Mouse (Mus musculus) intestine, embryonic 14.5 days (tissue): ENCODE data around the gene Pacsin1. TPM values are rescaled to one million over a fixed set of nuclear protein-coding genes. Genes with fewer than 3 reads are reported as not detected.
"Not testable (repeated sequence)": the region's sequence is repeated elsewhere in the genome, so short reads cannot be mapped to it uniquely, and the experiment has no call there.

Experiments used
- ATAC-seq: fragments of 200-750 bp; cut with Nextera tagmentation; replicated peaks from 2 replicates; pipeline ENCODE4 v1.8.0; 2017; ENCODE audit warnings: low read depth, moderate number of reproducible peaks, moderate TSS enrichment, moderate library complexity; ENCODE audit not compliant: low FRiP score, low TSS enrichment
- DNase-seq: peaks from one replicate; pipeline ENCODE4 v3.0.0-alpha.2; 2018; ENCODE audit warnings: low spot score
- H3K27ac ChIP-seq: fragments of 300-500 bp; sonication (generic); 2 replicates; pipeline ENCODE4 v1.5.1; 2014; ENCODE audit warnings: low read depth, mild to moderate bottlenecking, control low read depth
- H3K27me3 ChIP-seq: fragments of 300-500 bp; sonication (generic); replicated peaks from 2 replicates; pipeline ENCODE4 v1.6.1; 2014; ENCODE audit warnings: low read length, control low read depth; ENCODE audit not compliant: control insufficient read depth, insufficient read depth
- H3K36me3 ChIP-seq: fragments of 300-500 bp; sonication (generic); 2 replicates; pipeline ENCODE4 v1.6.1; 2014; ENCODE audit warnings: low read length, control low read depth; ENCODE audit not compliant: control insufficient read depth, insufficient read depth
- H3K4me1 ChIP-seq: fragments of 300-500 bp; sonication (generic); replicated peaks from 2 replicates; pipeline ENCODE4 v1.6.1; 2014; ENCODE audit warnings: low read length, control low read depth, mixed read lengths; ENCODE audit not compliant: control insufficient read depth, insufficient read depth
- H3K4me2 ChIP-seq: fragments of 300-500 bp; sonication (generic); 2 replicates; pipeline ENCODE4 v1.6.1; 2014; ENCODE audit warnings: low read length
- H3K4me3 ChIP-seq: fragments of 300-500 bp; sonication (generic); 2 replicates; pipeline ENCODE4 v1.5.1; 2014; ENCODE audit warnings: low read depth, low read length, control low read depth, mixed read lengths
- H3K9ac ChIP-seq: fragments of 300-500 bp; sonication (generic); 2 replicates; pipeline ENCODE4 v1.6.1; 2014; ENCODE audit warnings: mild to moderate bottlenecking, low read length
- H3K9me3 ChIP-seq: fragments of 300-500 bp; sonication (generic); 2 replicates; pipeline ENCODE4 v1.6.1; 2016; ENCODE audit warnings: low read length, control low read depth; ENCODE audit not compliant: control insufficient read depth
- WGBS: fragments of 180-500 bp; shearing (Covaris S2); extraction: QIAGEN DNeasy Blood & Tissue Kit; methylation state at CpG from one replicate; pipeline ENCODE4 v1.1.7; 2014; 5-methylcytosine and 5-hydroxymethylcytosine counted together
- polyA plus RNA-seq: library from polyadenylated mRNA; unstranded; fragments of >200 nt; fragmentation: Nextera tagmentation; extraction: Ambion mirVana; gene quantifications from 2 replicates; pipeline ENCODE4 v1.2.1, GENCODE M21; 2014

Gene Pacsin1
- polyA plus RNA-seq, 1 experiment from 2014 or later: 1.5 TPM

DNA sequence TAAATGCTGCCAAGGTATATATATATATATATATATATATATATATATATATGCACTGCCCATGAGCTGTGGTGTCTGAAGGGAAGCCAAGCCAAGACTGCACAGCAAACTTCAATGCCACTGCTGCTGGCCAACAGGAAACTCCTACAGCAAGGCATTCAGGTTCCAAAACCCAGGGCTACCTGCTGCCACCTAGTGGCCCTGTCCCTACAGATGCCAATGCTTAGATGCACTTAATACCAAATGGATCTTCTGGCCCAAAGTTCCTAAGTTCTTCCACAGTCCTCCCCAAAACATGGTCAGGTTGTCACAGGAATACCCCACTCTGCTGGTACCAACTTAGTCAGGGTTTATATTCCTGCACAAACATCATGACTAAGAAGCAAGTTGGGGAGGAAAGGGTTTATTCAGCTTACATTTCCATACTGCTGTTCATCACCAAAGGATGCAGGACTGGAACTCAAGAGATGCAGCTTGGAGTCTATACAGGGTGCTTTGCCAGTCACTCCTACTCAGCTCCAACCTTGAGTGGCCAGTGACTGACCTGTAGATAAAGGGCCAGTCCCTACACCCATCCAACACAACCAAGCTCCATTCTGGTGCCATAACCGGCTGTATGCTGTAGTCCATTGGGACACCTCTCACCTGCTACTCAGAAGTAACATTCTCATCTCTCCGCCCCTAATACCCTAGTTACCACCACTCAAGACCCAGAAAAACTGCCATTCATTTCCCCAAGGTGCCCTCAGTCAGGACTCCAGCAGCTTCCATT lies 25.9 kb upstream of the Pacsin1 start:
- Histone ChIP-seq H3K4me3 (no peak overlapping the region), H3K9me3 (no peaks in the 10 kb centered on the region), H3K27me3 (no peaks in the 10 kb centered on the region), H3K4me1 (peaks cover 16% of the 10 kb centered on the region), H3K36me3 (peaks cover 46% of the 10 kb centered on the region), H3K27ac (no peak overlapping the region), H3K9ac (no peak overlapping the region), H3K4me2 (no peak overlapping the region)
- DNase-seq (peak; percentile 87), ATAC-seq (no peak)
- 67% methylated on average over 2 of the region's 2 CpGs for WGBS

- Histone ChIP-seq H3K27ac (peak within 1 kb of the TSS; percentile 86), H3K9ac (peak within 1 kb of the TSS; percentile 96), H3K4me2 (peak within 1 kb of the TSS; percentile 91), H3K4me3 (peak within 1 kb of the TSS; percentile 98), H3K9me3 (no peaks in the 10 kb centered on the region), H3K4me1 (peaks cover 30% of the 10 kb centered on the region), H3K36me3 (peaks cover 42% of the 10 kb centered on the region), H3K27me3 (no peaks in the 10 kb centered on the region)
- WGBS: 0% methylated on average over 71 of the region's 72 CpGs
- DNase-seq (peak; percentile 95), ATAC-seq (peak; percentile 96)
Observed at GRCm38 (mm10) chr17:27634871-27635574, 20.3 kb upstream of the Pacsin1 start, which contains the start of gene RPS10-NUDT3. RPS10-NUDT3 (minus strand) TSS chr17:27635222.

GRCm38 (mm10) chr17:27635575-27635903 lies 19.8 kb upstream of the Pacsin1 start:
- DNase-seq, ATAC-seq, H3K9me3 ChIP-seq, H3K27me3 ChIP-seq: not testable (repeated sequence)
- peaks cover 37% of the 10 kb centered on the region for H3K36me3 ChIP-seq
- H3K4me1 ChIP-seq: peaks cover 30% of the 10 kb centered on the region
- H3K4me3 ChIP-seq: peak overlapping the region; percentile 98
- peak overlapping the region; percentile 36; the same call in 1 of the 2 replicates for H3K9ac ChIP-seq
- WGBS: 33% methylated on average over 9 of the region's 9 CpGs
- H3K4me2 ChIP-seq: peak overlapping the region; percentile 41
- H3K27ac ChIP-seq: peak overlapping the region; percentile 86; the same call in 1 of the 2 replicates

DNA sequence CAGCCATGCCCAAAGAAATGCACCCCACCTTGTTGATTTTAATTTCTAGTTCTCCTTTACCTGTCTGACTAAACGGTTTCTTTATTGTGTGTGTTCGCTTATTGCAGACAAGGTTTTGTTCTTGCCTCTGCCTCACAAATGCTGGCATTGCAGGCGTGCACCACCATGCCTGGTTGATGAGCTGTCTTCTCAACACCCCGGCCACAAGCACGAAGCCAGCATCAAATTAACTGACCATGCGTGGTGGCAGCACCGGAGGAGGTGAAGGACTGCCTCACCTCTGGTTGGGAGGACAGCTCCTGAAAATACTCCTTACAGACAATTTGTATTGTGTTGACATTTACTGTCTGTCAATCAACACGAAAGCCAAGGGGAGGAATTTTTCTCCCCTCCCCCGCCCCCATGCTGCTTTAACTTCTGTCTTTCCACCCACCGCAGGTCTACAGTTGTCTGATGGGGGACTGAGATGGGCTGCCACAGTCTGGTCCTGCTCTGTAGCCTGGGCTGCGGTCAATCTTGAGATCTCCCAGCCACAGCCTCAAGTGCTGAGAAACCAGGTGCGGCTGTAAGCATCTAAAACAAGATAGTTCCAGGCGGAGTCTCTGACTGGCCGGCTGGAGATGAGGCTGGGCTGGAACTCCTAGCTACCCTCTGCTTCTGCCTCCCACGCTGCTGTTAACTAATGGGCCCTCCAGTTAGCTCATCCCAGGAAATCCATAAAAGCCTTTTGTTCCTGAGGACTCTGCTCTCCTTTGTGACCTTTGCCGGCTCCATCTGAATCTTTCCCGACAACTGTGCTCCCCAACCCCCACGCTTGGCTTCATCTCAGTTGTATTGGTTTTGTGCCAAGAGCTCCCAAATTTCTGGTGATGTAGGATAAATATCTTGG lies 18.9 kb upstream of the Pacsin1 start, which contains the start of gene Rps10:
TSS of gene Rps10 (minus strand) at position 538 of the 889 bp plus-strand sequence.
- peak within 1 kb of the TSS; percentile 86 for H3K27ac ChIP-seq
- ATAC-seq (0 out of 2 replicates have a peak, but pooled peaks have one; percentile 20), DNase-seq (no peak)
- no peaks in the 10 kb centered on the region for H3K9me3 ChIP-seq
- WGBS: 33% methylated on average over 18 of the region's 18 CpGs
- H3K36me3 ChIP-seq: peaks cover 29% of the 10 kb centered on the region
- peak within 1 kb of the TSS; percentile 98 for H3K4me3 ChIP-seq
- no peaks in the 10 kb centered on the region for H3K27me3 ChIP-seq
- H3K9ac ChIP-seq: peak within 1 kb of the TSS; percentile 36; the same call in 1 of the 2 replicates
- H3K4me2 ChIP-seq: peak within 1 kb of the TSS; percentile 41
- H3K4me1 ChIP-seq: peaks cover 30% of the 10 kb centered on the region

DNA sequence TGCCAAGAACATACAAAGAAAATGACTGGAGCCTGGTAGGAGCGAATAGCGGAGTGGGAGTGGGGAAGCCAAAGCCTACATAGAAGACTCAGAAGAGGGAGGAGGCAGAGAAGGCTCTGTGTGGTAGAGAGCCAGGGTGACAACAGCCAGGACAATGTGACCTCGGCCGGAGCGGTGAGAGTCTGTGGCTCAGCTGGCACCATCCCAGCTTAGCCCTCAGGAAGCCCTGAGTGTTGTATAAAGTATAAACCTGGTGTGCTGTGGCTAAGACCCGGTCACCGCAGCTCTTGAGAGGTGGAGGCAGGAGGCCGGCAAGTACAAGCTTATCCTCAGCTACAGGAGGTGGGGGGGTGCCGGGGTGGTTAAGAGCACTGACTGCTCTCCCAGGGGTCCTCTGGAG lies 18.0 kb upstream of the Pacsin1 start:
- Histone ChIP-seq H3K4me3 (no peak overlapping the region), H3K9me3 (no peaks in the 10 kb centered on the region), H3K4me1 (peaks cover 24% of the 10 kb centered on the region), H3K36me3 (peaks cover 19% of the 10 kb centered on the region), H3K4me2 (no peak overlapping the region), H3K27me3 (no peaks in the 10 kb centered on the region), H3K9ac (no peak overlapping the region), H3K27ac (peak overlapping the region; percentile 73; the same call in 1 of the 2 replicates)
- DNase-seq: no peak
- WGBS: 48% methylated on average over 9 of the region's 9 CpGs
- ATAC-seq: no peak

DNA sequence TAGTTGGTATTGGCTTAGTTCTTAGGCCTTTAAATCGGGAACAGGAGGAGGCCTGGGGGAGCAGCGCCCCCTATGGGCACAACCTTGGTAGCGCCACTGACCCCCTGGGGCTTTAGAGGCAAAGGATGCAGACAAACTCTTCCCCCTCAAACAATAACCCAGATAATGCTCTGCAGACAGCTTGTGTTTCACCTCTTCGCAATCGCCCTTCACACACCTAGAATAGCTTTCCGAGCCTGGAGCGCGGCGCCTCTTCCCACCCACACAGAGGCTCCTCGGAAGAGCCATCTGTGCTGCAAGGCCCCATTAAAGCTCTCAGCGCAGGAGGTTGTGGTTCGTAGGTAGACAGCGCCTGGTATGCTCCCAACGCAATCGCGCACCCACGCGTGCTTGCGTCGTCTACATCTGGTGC lies 16.4 kb upstream of the Pacsin1 start:
- 83% methylated on average over 20 of the region's 20 CpGs for WGBS
- no peaks in the 10 kb centered on the region for H3K9me3 ChIP-seq
- no peak overlapping the region for H3K4me2 ChIP-seq
- H3K9ac ChIP-seq: no peak overlapping the region
- ATAC-seq: no peak
- H3K27ac ChIP-seq: no peak overlapping the region
- peaks cover 4% of the 10 kb centered on the region; the same call in 1 of the 2 replicates for H3K36me3 ChIP-seq
- no peak for DNase-seq
- no peaks in the 10 kb centered on the region for H3K27me3 ChIP-seq
- H3K4me1 ChIP-seq: peaks cover 25% of the 10 kb centered on the region
- H3K4me3 ChIP-seq: no peak overlapping the region

DNA sequence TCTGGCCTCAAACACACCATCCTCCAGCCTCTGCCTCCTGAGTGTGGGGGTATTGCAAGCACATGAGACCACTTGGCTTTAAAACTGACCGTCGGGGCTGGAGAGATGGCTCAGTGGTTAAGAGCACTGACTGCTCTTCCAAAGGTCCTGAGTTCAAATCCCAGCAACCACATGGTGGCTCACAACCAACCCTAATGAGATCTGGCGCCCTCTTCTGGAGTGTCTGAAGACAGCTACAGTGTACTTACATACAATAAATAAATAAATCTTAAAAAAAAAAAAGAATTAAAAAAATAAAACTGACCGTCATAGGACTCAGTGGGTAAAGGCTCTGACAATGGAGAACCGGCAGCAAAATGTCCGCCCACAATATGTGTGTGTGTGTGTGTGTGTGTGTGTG lies 15.5 kb upstream of the Pacsin1 start:
- not testable (repeated sequence) for H3K9me3 ChIP-seq, H3K4me2 ChIP-seq, H3K36me3 ChIP-seq, H3K4me3 ChIP-seq, H3K27ac ChIP-seq, ATAC-seq, H3K9ac ChIP-seq, DNase-seq, H3K27me3 ChIP-seq
- WGBS: 86% methylated on average over 6 of the region's 6 CpGs
- peaks cover 25% of the 10 kb centered on the region for H3K4me1 ChIP-seq

DNA sequence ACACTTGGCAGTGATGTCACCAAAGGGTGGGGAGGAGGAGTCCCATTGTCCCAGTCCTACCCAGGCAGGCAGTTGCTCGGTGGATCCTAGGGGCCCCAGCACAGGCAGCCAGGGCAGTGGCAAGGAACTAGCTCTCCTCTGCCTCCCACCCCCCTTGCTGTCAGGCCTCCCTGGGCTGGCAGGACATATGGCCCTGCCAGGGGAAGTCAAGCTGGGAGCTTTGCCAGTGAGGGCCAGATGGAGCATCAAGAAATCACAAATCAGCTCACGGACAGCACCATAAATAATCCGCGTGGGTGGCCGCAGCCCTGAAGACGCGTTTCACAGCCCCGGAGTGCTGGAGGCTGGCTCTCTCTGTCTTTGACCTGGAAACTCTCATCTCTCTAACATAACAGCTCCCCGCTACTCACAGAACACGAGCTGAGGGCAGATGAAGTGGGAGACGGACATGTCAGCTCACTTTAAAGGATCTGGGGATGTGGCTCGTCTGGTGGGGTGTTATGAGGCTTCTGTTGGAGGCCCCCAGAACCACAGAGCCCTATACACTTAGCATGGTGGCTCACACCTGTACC lies 12.7 kb upstream of the Pacsin1 start:
- 12% methylated on average over 12 of the region's 12 CpGs for WGBS
- Histone ChIP-seq H3K36me3 (no peaks in the 10 kb centered on the region), H3K4me3 (no peak overlapping the region), H3K9ac (no peak overlapping the region), H3K27ac (peak overlapping the region; percentile 47), H3K27me3 (no peaks in the 10 kb centered on the region), H3K4me1 (peaks cover 11% of the 10 kb centered on the region), H3K9me3 (no peaks in the 10 kb centered on the region), H3K4me2 (peak overlapping the region; percentile 24; the same call in 1 of the 2 replicates)
- DNase-seq (peak; percentile 77), ATAC-seq (peak; percentile 48)
